Mouse (Mus musculus) CH12.LX (cell line): Measurements from ENCODE around the gene Tbc1d2b. TPM values are rescaled to one million over a fixed set of nuclear protein-coding genes. Genes with fewer than 3 reads are reported as not detected.

Experiments
- DNase-seq: peaks from one replicate; pipeline ENCODE4 v3.0.0-alpha.2; 2013; ENCODE audit errors: extremely low read depth
- H3K27ac ChIP-seq: 2 replicates; pipeline ENCODE4 v1.5.1; 2012; ENCODE audit warnings: low read depth, mild to moderate bottlenecking, control low read depth, moderate library complexity; ENCODE audit not compliant: insufficient read depth
- H3K27me3 ChIP-seq: replicated peaks from 2 replicates; pipeline ENCODE3; 2012; ENCODE audit warnings: inconsistent platforms
- H3K36me3 ChIP-seq, 2 experiments: replicated peaks in 1 of 2; 2 replicates each; pipeline versions ENCODE3 to v1.6.1; 2012; ENCODE audit warnings: inconsistent platforms in 1 of 2, low read length in 1 of 2, mild to moderate bottlenecking in 1 of 2, mixed read lengths in 1 of 2, moderate library complexity in 1 of 2; ENCODE audit not compliant: control insufficient read depth in 1 of 2, insufficient read depth in 1 of 2
- H3K4me1 ChIP-seq, 2 experiments: 2 replicates each; pipeline ENCODE4 v1.6.1; 2012; ENCODE audit warnings: inconsistent platforms in 1 of 2, moderate library complexity in 1 of 2; ENCODE audit not compliant: insufficient read depth in 2 of 2, control insufficient read depth in 1 of 2
- H3K4me2 ChIP-seq: 2 replicates; pipeline ENCODE4 v1.6.1; 2012; ENCODE audit warnings: low read depth, mild to moderate bottlenecking, control low read depth; ENCODE audit not compliant: poor library complexity, insufficient read depth, severe bottlenecking
- H3K4me3 ChIP-seq, 3 experiments: fragments of 150-350 bp in 1 of 3; sonication (generic) in 1 of 3; replicated peaks in 1 of 3; 2 replicates each; pipeline versions ENCODE3 to v1.5.1; 2011 to 2012; ENCODE audit warnings: low read depth in 2 of 3, low read length in 2 of 3, mild to moderate bottlenecking in 2 of 3, moderate library complexity in 2 of 3, control low read depth in 1 of 3, improper control_type of control experiment in 1 of 3, inconsistent platforms in 1 of 3, mixed read lengths in 1 of 3; ENCODE audit not compliant: poor library complexity in 1 of 3
- H3K79me2 ChIP-seq: replicated peaks from 2 replicates; pipeline ENCODE4 v1.6.1; 2012; ENCODE audit warnings: mild to moderate bottlenecking, moderate library complexity; ENCODE audit not compliant: control insufficient read depth, poor library complexity, insufficient read depth, severe bottlenecking; ENCODE audit errors: extremely low read depth
- H3K9ac ChIP-seq: 2 replicates; pipeline ENCODE4 v1.6.1; 2012; ENCODE audit warnings: low read depth, mild to moderate bottlenecking, control low read depth, moderate library complexity; ENCODE audit not compliant: insufficient read depth
- H3K9me3 ChIP-seq: replicated peaks from 2 replicates; pipeline ENCODE3; 2012; ENCODE audit warnings: low read length, inconsistent platforms, mixed read lengths
- BHLHE40 ChIP-seq: IDR thresholded peaks from 2 replicates; pipeline ENCODE4 v1.6.1; 2011; ENCODE audit warnings: mild to moderate bottlenecking, low read depth, low read length, improper control_type of control experiment
- CHD1 ChIP-seq: IDR thresholded peaks from 2 replicates; pipeline ENCODE4 v1.6.1; 2012; ENCODE audit warnings: low read depth, low read length, improper control_type of control experiment, inconsistent platforms
- CHD2 ChIP-seq: IDR thresholded peaks from 2 replicates; pipeline ENCODE4 v1.6.1; 2011; ENCODE audit warnings: low read length, improper control_type of control experiment
- CTCF ChIP-seq, 2 experiments: IDR thresholded peaks in 1 of 2; conservative IDR thresholded peaks in 1 of 2; 2 replicates each; pipeline ENCODE4 v1.5.1; 2011 to 2012; ENCODE audit warnings: low read depth in 2 of 2, low read length in 2 of 2, improper control_type of control experiment in 1 of 2, inconsistent platforms in 1 of 2, mild to moderate bottlenecking in 1 of 2, moderate library complexity in 1 of 2
- E2F4 ChIP-seq: IDR thresholded peaks from 2 replicates; pipeline ENCODE4 v1.6.1; 2011; ENCODE audit warnings: low read depth, low read length, improper control_type of control experiment; ENCODE audit not compliant: insufficient replicate concordance
- ELF1 ChIP-seq: IDR thresholded peaks from 2 replicates; pipeline ENCODE4 v1.6.1; 2014; ENCODE audit warnings: low read depth, mild to moderate bottlenecking, inconsistent platforms, low read length, improper control_type of control experiment
- EP300 ChIP-seq: IDR thresholded peaks from 2 replicates; pipeline ENCODE4 v1.6.1; 2011; ENCODE audit warnings: low read length, improper control_type of control experiment
- ETS1 ChIP-seq: conservative IDR thresholded peaks from 2 replicates; pipeline ENCODE4 v1.6.1; 2012; ENCODE audit warnings: low read depth, mild to moderate bottlenecking, inconsistent platforms, low read length, improper control_type of control experiment, moderate library complexity
- GABPA ChIP-seq: IDR thresholded peaks from 2 replicates; pipeline ENCODE4 v1.6.1; 2012; ENCODE audit warnings: low read depth, low read length, improper control_type of control experiment, inconsistent platforms; ENCODE audit not compliant: insufficient replicate concordance
- HCFC1 ChIP-seq: IDR thresholded peaks from 2 replicates; pipeline ENCODE4 v1.6.1; 2012; ENCODE audit warnings: low read depth, mild to moderate bottlenecking, inconsistent platforms, low read length, improper control_type of control experiment
- IRF4 ChIP-seq: IDR thresholded peaks from 2 replicates; pipeline ENCODE4 v1.6.1; 2014; ENCODE audit warnings: low read depth, mild to moderate bottlenecking, inconsistent platforms, low read length, improper control_type of control experiment
- JUN ChIP-seq: IDR thresholded peaks from 2 replicates; pipeline ENCODE4 v1.6.1; 2011; ENCODE audit warnings: low read depth, mild to moderate bottlenecking, low read length, improper control_type of control experiment, moderate library complexity; ENCODE audit not compliant: insufficient read depth
- JUND ChIP-seq: conservative IDR thresholded peaks from 2 replicates; pipeline ENCODE4 v1.6.1; 2011; ENCODE audit warnings: low read depth, low read length, improper control_type of control experiment
- KAT2A ChIP-seq: IDR thresholded peaks from 2 replicates; pipeline ENCODE4 v1.6.1; 2012; ENCODE audit warnings: low read length, improper control_type of control experiment, inconsistent platforms; ENCODE audit not compliant: insufficient replicate concordance
- MAFK ChIP-seq: IDR thresholded peaks from 2 replicates; pipeline ENCODE4 v1.6.1; 2011; ENCODE audit warnings: low read length, improper control_type of control experiment; ENCODE audit not compliant: insufficient replicate concordance
- MAX ChIP-seq: IDR thresholded peaks from 2 replicates; pipeline ENCODE4 v1.6.1; 2011; ENCODE audit warnings: low read length, improper control_type of control experiment
- MAZ ChIP-seq: IDR thresholded peaks from 2 replicates; pipeline ENCODE4 v1.6.1; 2012; ENCODE audit warnings: low read depth, mild to moderate bottlenecking, inconsistent platforms, low read length, improper control_type of control experiment, moderate library complexity
- MEF2A ChIP-seq: IDR thresholded peaks from 2 replicates; pipeline ENCODE4 v1.6.1; 2014; ENCODE audit warnings: low read depth, mild to moderate bottlenecking, inconsistent platforms, low read length, improper control_type of control experiment, borderline replicate concordance
- MXI1 ChIP-seq: IDR thresholded peaks from 2 replicates; pipeline ENCODE4 v1.6.1; 2011; ENCODE audit warnings: mild to moderate bottlenecking, low read depth, low read length, improper control_type of control experiment
- MYC ChIP-seq: IDR thresholded peaks from 2 replicates; pipeline ENCODE4 v1.6.1; 2011; ENCODE audit warnings: low read depth, mild to moderate bottlenecking, improper control_type of control experiment, low read length
- NELFE ChIP-seq: IDR thresholded peaks from 2 replicates; pipeline ENCODE4 v1.6.1; 2011; ENCODE audit warnings: low read depth, low read length, improper control_type of control experiment
- NRF1 ChIP-seq: IDR thresholded peaks from 2 replicates; pipeline ENCODE4 v1.6.1; 2014; ENCODE audit warnings: low read depth, mild to moderate bottlenecking, inconsistent platforms, low read length, improper control_type of control experiment, moderate library complexity
- PAX5 ChIP-seq: IDR thresholded peaks from 2 replicates; pipeline ENCODE4 v1.6.1; 2012; ENCODE audit warnings: low read length, inconsistent platforms, mixed read lengths
- POLR2A ChIP-seq: IDR thresholded peaks from 2 replicates; pipeline ENCODE4 v1.6.1; 2011; ENCODE audit warnings: low read depth, mild to moderate bottlenecking, improper control_type of control experiment, low read length
- POLR2AphosphoS2 ChIP-seq: IDR thresholded peaks from 2 replicates; pipeline ENCODE4 v1.6.1; 2011; ENCODE audit warnings: low read depth, low read length, improper control_type of control experiment
- RAD21 ChIP-seq: IDR thresholded peaks from 2 replicates; pipeline ENCODE4 v1.6.1; 2011; ENCODE audit warnings: low read depth, mild to moderate bottlenecking, low read length, improper control_type of control experiment, moderate library complexity
- RCOR1 ChIP-seq: conservative IDR thresholded peaks from 2 replicates; pipeline ENCODE4 v1.6.1; 2012; ENCODE audit warnings: low read depth, mild to moderate bottlenecking, inconsistent platforms, low read length, improper control_type of control experiment
- SIN3A ChIP-seq: IDR thresholded peaks from 2 replicates; pipeline ENCODE4 v1.6.1; 2012; ENCODE audit warnings: low read length, improper control_type of control experiment, inconsistent platforms
- SMC3 ChIP-seq: IDR thresholded peaks from 2 replicates; pipeline ENCODE4 v1.6.1; 2011; ENCODE audit warnings: low read depth, low read length, improper control_type of control experiment
- TBP ChIP-seq: conservative IDR thresholded peaks from 2 replicates; pipeline ENCODE4 v1.6.1; 2011; ENCODE audit warnings: low read depth, low read length, improper control_type of control experiment
- TCF12 ChIP-seq: IDR thresholded peaks from 2 replicates; pipeline ENCODE4 v1.6.1; 2014; ENCODE audit warnings: low read depth, mild to moderate bottlenecking, inconsistent platforms, low read length, improper control_type of control experiment
- UBTF ChIP-seq: IDR thresholded peaks from 2 replicates; pipeline ENCODE4 v1.6.1; 2012; ENCODE audit warnings: low read depth, mild to moderate bottlenecking, inconsistent platforms, low read length, improper control_type of control experiment, moderate library complexity
- USF1 ChIP-seq: IDR thresholded peaks from 2 replicates; pipeline ENCODE4 v1.6.1; 2014; ENCODE audit warnings: low read depth, mild to moderate bottlenecking, inconsistent platforms, low read length, improper control_type of control experiment
- USF2 ChIP-seq: conservative IDR thresholded peaks from 2 replicates; pipeline ENCODE4 v1.6.1; 2011; ENCODE audit warnings: low read depth, low read length, improper control_type of control experiment
- ZC3H11A ChIP-seq: IDR thresholded peaks from 2 replicates; pipeline ENCODE4 v1.6.1; 2012; ENCODE audit warnings: low read depth, mild to moderate bottlenecking, inconsistent platforms, low read length, improper control_type of control experiment
- ZKSCAN1 ChIP-seq: IDR thresholded peaks from 2 replicates; pipeline ENCODE4 v1.6.1; 2012; ENCODE audit warnings: low read depth, inconsistent platforms, low read length, improper control_type of control experiment, borderline replicate concordance
- ZMIZ1 ChIP-seq: IDR thresholded peaks from 2 replicates; pipeline ENCODE4 v1.6.1; 2012; ENCODE audit warnings: low read depth, mild to moderate bottlenecking, inconsistent platforms, low read length, improper control_type of control experiment
- ZNF384 ChIP-seq: IDR thresholded peaks from 2 replicates; pipeline ENCODE4 v1.6.1; 2012; ENCODE audit warnings: low read depth, low read length, improper control_type of control experiment, inconsistent platforms
- dilution Hi-C: fragments of 300-500 bp; cut with MboI; formaldehyde crosslinking; loops from 2 replicates; pipeline ENCODE4 v1.14.3; 2020; ENCODE audit warnings: low sequenced_read_pairs; ENCODE audit not compliant: extremely low pct_unique_long_range_greater_than_20kb, extremely low pct_ligation_motif_present
- in situ Hi-C: fragments of 300-500 bp; cut with MboI; formaldehyde crosslinking; loops from 3 replicates; pipeline ENCODE4 v1.14.3; 2019; ENCODE audit warnings: low sequenced_read_pairs, low pct_ligation_motif_present, low pct_unique_long_range_greater_than_20kb, mixed read lengths
- polyA plus RNA-seq: library from polyadenylated mRNA; unstranded; fragments of >175 nt; gene quantifications from 2 replicates; pipeline ENCODE4 v1.2.1, GENCODE M21; 2012; ENCODE audit warnings: low read depth; ENCODE audit not compliant: insufficient read length
- total RNA-seq, 2 experiments: library from RNA; depleted of rRNA; stranded (reverse); fragments of 300-350 nt in 1 of 2; fragments of >200 nt in 1 of 2; gene quantifications; 2 replicates each; pipeline ENCODE4 v1.2.3; 2012 to 2014

Gene Tbc1d2b
- total and polyA plus RNA-seq, 3 experiments: 0.60 to 1.3 (median 0.76) TPM

DNA sequence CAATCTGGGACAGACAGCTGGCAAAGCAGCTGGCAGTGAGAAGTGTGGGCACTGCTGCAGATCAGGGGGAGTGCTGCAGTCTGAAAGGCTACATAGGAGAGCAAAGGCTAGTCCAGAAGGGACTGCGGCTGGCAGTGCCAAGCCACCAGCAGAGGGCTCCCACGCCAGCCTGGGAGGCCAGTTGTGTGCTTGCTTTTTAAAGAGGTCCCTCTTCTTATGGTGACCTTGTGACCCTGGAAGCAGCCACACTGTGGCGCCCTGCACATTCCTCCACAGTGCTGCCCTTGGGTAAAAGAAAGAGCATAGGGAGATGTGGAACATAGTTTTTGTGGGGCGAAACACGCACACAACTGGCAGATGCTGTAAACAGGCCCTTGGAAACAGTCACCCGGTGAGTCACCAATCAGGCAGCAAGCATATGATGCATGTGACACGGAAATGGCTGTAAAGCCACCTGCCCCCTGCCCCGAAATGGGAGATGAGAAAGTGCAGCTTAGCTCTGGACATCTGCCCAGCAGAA lies 66.1 kb downstream of the Tbc1d2b start:
- DNase-seq: peak; percentile 69
- no peaks in the 10 kb centered on the region for H3K79me2 ChIP-seq
- H3K36me3 ChIP-seq: peaks cover 2 to 17% of the 10 kb centered on the region in 2 experiments
- peak overlapping the region; percentile 33; the same call in 1 of the 2 replicates for H3K4me2 ChIP-seq
- peak overlapping the region; percentile 62 for H3K27ac ChIP-seq
- peaks cover 49 to 97% of the 10 kb centered on the region in 2 experiments for H3K4me1 ChIP-seq
- TF ChIP-seq SMC3 (peak; percentile 82), TCF12 (peak; percentile 52; the same call in 1 of the 2 replicates), HCFC1 (peak; percentile 63), MAZ (no peak), CHD1 (no peak), MAX (peak; percentile 54; the same call in 1 of the 2 replicates), GABPA (no peak), CTCF (conservative IDR thresholded peaks at IDR 0.05 in 1 of 2, IDR thresholded peaks at IDR 0.05 in 1 of 2; ENCODE audit: low read depth in 2 of 2, low read length in 2 of 2) (peak; percentile 52 to 96), KAT2A (no peak), JUND (no peak), EP300 (no peak), E2F4 (no peak), USF1 (peak; percentile 30; the same call in 1 of the 2 replicates), MAFK (no peak), RCOR1 (no peak), USF2 (no peak), ZKSCAN1 (no peak), MXI1 (peak; percentile 74), ELF1 (peak; percentile 75), ZC3H11A (no peak), NELFE (no peak), RAD21 (peak; percentile 62), UBTF (no peak), TBP (no peak), IRF4 (peak; percentile 46; the same call in 1 of the 2 replicates), POLR2A (peak; percentile 32; the same call in 1 of the 2 replicates), MEF2A (no peak), SIN3A (peak; percentile 45; the same call in 1 of the 2 replicates), CHD2 (no peak), ETS1 (no peak; the same call in 1 of the 2 replicates), ZMIZ1 (no peak), BHLHE40 (peak; percentile 40), PAX5 (no peak), NRF1 (no peak), POLR2AphosphoS2 (no peak), MYC (no peak), ZNF384 (no peak), JUN (no peak)
- 0 out of 2 replicates have a peak overlapping the region, but pooled peaks have one; percentile 18 for H3K9ac ChIP-seq
- no peaks in the 10 kb centered on the region for H3K9me3 ChIP-seq
- H3K27me3 ChIP-seq: no peaks in the 10 kb centered on the region
- dilution Hi-C loops: no loop called here
- peak overlapping the region; percentile 34 to 46 (median 40) for H3K4me3 ChIP-seq
- in situ Hi-C loops: loop anchor here (10.0 to 25.0 kb wide), 2 partner anchors 200 to 458 kb away; no protein-coding TSS in a partner anchor
